Mouse (Mus musculus): ENCODE results near the gene Ski. TPM values are rescaled to one million over a fixed set of nuclear protein-coding genes. Genes with fewer than 3 reads are reported as not detected.
"Not testable (repeated sequence)": the region's sequence is repeated elsewhere in the genome, so short reads cannot be mapped to it uniquely, and the experiment has no call there.

Gene Ski
- polyA plus RNA-seq, 1 experiment from 2014 or later, result 15.8 TPM

- H3K4me1 ChIP-seq (replicated peaks; ENCODE audit: control insufficient read depth, insufficient read depth, low read length), result peaks cover 23% of the 10 kb centered on the region
- H3K36me3 ChIP-seq (ENCODE audit: control insufficient read depth, insufficient read depth, low read length), result no peaks in the 10 kb centered on the region
- H3K27ac ChIP-seq (ENCODE audit: low read length), result peak within 1 kb of the TSS; percentile 98
- peak within 1 kb of the TSS; percentile 55 for H3K4me3 ChIP-seq (ENCODE audit: low read length)
- WGBS, result under 1% methylated on average over 57 of the region's 58 CpGs
- no peaks in the 10 kb centered on the region for H3K27me3 ChIP-seq (ENCODE audit: control insufficient read depth, insufficient read depth, low read depth, low read length)
- no peaks in the 10 kb centered on the region for H3K9me3 ChIP-seq (ENCODE audit: control insufficient read depth, low read length)
- H3K4me2 ChIP-seq (ENCODE audit: low read depth, low read length), result peak within 1 kb of the TSS; percentile 71
- peak within 1 kb of the TSS; percentile 79 for H3K9ac ChIP-seq (ENCODE audit: low read length)
- peak; percentile 93 for ATAC-seq (ENCODE audit: low read depth)
These were observed 27.4 kb upstream of the Ski start, which contains the start of gene Faap20 for GRCm38 (mm10) chr4:155249648-155250351. Faap20 (plus strand) TSS chr4:155249802.

- H3K27me3 ChIP-seq (ENCODE audit: control insufficient read depth, insufficient read depth, low read depth, low read length), result no peaks in the 10 kb centered on the region
- peak; percentile 73 for ATAC-seq (ENCODE audit: low read depth)
- 0% methylated on average over 9 of the region's 9 CpGs for WGBS
- H3K4me2 ChIP-seq (ENCODE audit: low read depth, low read length), result peak overlapping the region; percentile 71
- H3K9ac ChIP-seq (ENCODE audit: low read length), result peak overlapping the region; percentile 79
- H3K36me3 ChIP-seq (ENCODE audit: control insufficient read depth, insufficient read depth, low read length), result no peaks in the 10 kb centered on the region
- peaks cover 23% of the 10 kb centered on the region for H3K4me1 ChIP-seq (replicated peaks; ENCODE audit: control insufficient read depth, insufficient read depth, low read length)
- H3K9me3 ChIP-seq (ENCODE audit: control insufficient read depth, low read length), result no peaks in the 10 kb centered on the region
- peak overlapping the region; percentile 98 for H3K27ac ChIP-seq (ENCODE audit: low read length)
- H3K4me3 ChIP-seq (ENCODE audit: low read length), result peak overlapping the region; percentile 55
These were observed 26.9 kb upstream of the Ski start for GRCm38 (mm10) chr4:155249257-155249647.

- not testable (repeated sequence) for H3K9me3 ChIP-seq (ENCODE audit: control insufficient read depth, low read length); H3K27ac ChIP-seq (ENCODE audit: low read length); H3K36me3 ChIP-seq (ENCODE audit: control insufficient read depth, insufficient read depth, low read length); H3K9ac ChIP-seq (ENCODE audit: low read length); ATAC-seq (ENCODE audit: low read depth); H3K4me3 ChIP-seq (ENCODE audit: low read length); H3K4me2 ChIP-seq (ENCODE audit: low read depth, low read length); H3K27me3 ChIP-seq (ENCODE audit: control insufficient read depth, insufficient read depth, low read depth, low read length)
- WGBS, result 89% methylated on average over 3 of the region's 3 CpGs
- peaks cover 23% of the 10 kb centered on the region for H3K4me1 ChIP-seq (replicated peaks; ENCODE audit: control insufficient read depth, insufficient read depth, low read length)
These were observed 25.7 kb upstream of the Ski start for GRCm38 (mm10) chr4:155248054-155248453.

GRCm38 (mm10) chr4:155246691-155247105 is 24.3 kb upstream of the Ski start:
- 0 out of 2 replicates have a peak overlapping the region, but pooled peaks have one; percentile 5 for H3K9ac ChIP-seq (ENCODE audit: low read length)
- no peak overlapping the region for H3K27ac ChIP-seq (ENCODE audit: low read length)
- no peaks in the 10 kb centered on the region for H3K9me3 ChIP-seq (ENCODE audit: control insufficient read depth, low read length)
- no peak overlapping the region for H3K4me2 ChIP-seq (ENCODE audit: low read depth, low read length)
- no peaks in the 10 kb centered on the region for H3K27me3 ChIP-seq (ENCODE audit: control insufficient read depth, insufficient read depth, low read depth, low read length)
- peaks cover 20% of the 10 kb centered on the region for H3K4me1 ChIP-seq (replicated peaks; ENCODE audit: control insufficient read depth, insufficient read depth, low read length)
- H3K36me3 ChIP-seq (ENCODE audit: control insufficient read depth, insufficient read depth, low read length), result no peaks in the 10 kb centered on the region
- 58% methylated on average over 12 of the region's 12 CpGs for WGBS
- H3K4me3 ChIP-seq (ENCODE audit: low read length), result no peak overlapping the region
- no peak for ATAC-seq (ENCODE audit: low read depth)

GRCm38 (mm10) chr4:155245770-155246492 is 23.5 kb upstream of the Ski start:
- WGBS, result 50% methylated on average over 6 of the region's 6 CpGs
- no peak for ATAC-seq (ENCODE audit: low read depth)
- Histone ChIP-seq H3K4me2 (ENCODE audit: low read depth, low read length) (no peak overlapping the region), H3K4me1 (replicated peaks; ENCODE audit: control insufficient read depth, insufficient read depth, low read length) (peaks cover 19% of the 10 kb centered on the region), H3K9ac (ENCODE audit: low read length) (no peak overlapping the region), H3K9me3 (ENCODE audit: control insufficient read depth, low read length) (no peaks in the 10 kb centered on the region), H3K27me3 (ENCODE audit: control insufficient read depth, insufficient read depth, low read depth, low read length) (no peaks in the 10 kb centered on the region), H3K27ac (ENCODE audit: low read length) (no peak overlapping the region), H3K36me3 (ENCODE audit: control insufficient read depth, insufficient read depth, low read length) (no peaks in the 10 kb centered on the region), H3K4me3 (ENCODE audit: low read length) (no peak overlapping the region)

GRCm38 (mm10) chr4:155243233-155243632 is 20.8 kb upstream of the Ski start:
- no peaks in the 10 kb centered on the region for H3K27me3 ChIP-seq (ENCODE audit: control insufficient read depth, insufficient read depth, low read depth, low read length)
- H3K9ac ChIP-seq (ENCODE audit: low read length), result no peak overlapping the region
- WGBS, result 78% methylated on average over 12 of the region's 12 CpGs
- H3K27ac ChIP-seq (ENCODE audit: low read length), result no peak overlapping the region
- no peaks in the 10 kb centered on the region for H3K36me3 ChIP-seq (ENCODE audit: control insufficient read depth, insufficient read depth, low read length)
- no peak for ATAC-seq (ENCODE audit: low read depth)
- H3K4me2 ChIP-seq (ENCODE audit: low read depth, low read length), result no peak overlapping the region
- no peak overlapping the region for H3K4me3 ChIP-seq (ENCODE audit: low read length)
- H3K4me1 ChIP-seq (replicated peaks; ENCODE audit: control insufficient read depth, insufficient read depth, low read length), result peaks cover 16% of the 10 kb centered on the region
- H3K9me3 ChIP-seq (ENCODE audit: control insufficient read depth, low read length), result no peaks in the 10 kb centered on the region

- no peak overlapping the region for H3K4me3 ChIP-seq (ENCODE audit: low read length)
- no peak overlapping the region for H3K27ac ChIP-seq (ENCODE audit: low read length)
- no peaks in the 10 kb centered on the region for H3K9me3 ChIP-seq (ENCODE audit: control insufficient read depth, low read length)
- H3K9ac ChIP-seq (ENCODE audit: low read length), result no peak overlapping the region
- WGBS, result 90% methylated on average over 5 of the region's 5 CpGs
- H3K36me3 ChIP-seq (ENCODE audit: control insufficient read depth, insufficient read depth, low read length), result no peaks in the 10 kb centered on the region
- H3K4me1 ChIP-seq (replicated peaks; ENCODE audit: control insufficient read depth, insufficient read depth, low read length), result peaks cover 26% of the 10 kb centered on the region
- no peaks in the 10 kb centered on the region for H3K27me3 ChIP-seq (ENCODE audit: control insufficient read depth, insufficient read depth, low read depth, low read length)
- no peak overlapping the region for H3K4me2 ChIP-seq (ENCODE audit: low read depth, low read length)
- ATAC-seq (ENCODE audit: low read depth), result no peak
These were observed 19.9 kb upstream of the Ski start for GRCm38 (mm10) chr4:155242292-155242691.

GRCm38 (mm10) chr4:155241789-155242188 is 19.4 kb upstream of the Ski start:
- H3K9me3 ChIP-seq (ENCODE audit: control insufficient read depth, low read length), result no peaks in the 10 kb centered on the region
- H3K9ac ChIP-seq (ENCODE audit: low read length), result no peak overlapping the region
- H3K4me1 ChIP-seq (replicated peaks; ENCODE audit: control insufficient read depth, insufficient read depth, low read length), result peaks cover 29% of the 10 kb centered on the region
- ATAC-seq (ENCODE audit: low read depth), result no peak
- H3K36me3 ChIP-seq (ENCODE audit: control insufficient read depth, insufficient read depth, low read length), result no peaks in the 10 kb centered on the region
- no peak overlapping the region for H3K4me2 ChIP-seq (ENCODE audit: low read depth, low read length)
- H3K27ac ChIP-seq (ENCODE audit: low read length), result no peak overlapping the region
- no peak overlapping the region for H3K4me3 ChIP-seq (ENCODE audit: low read length)
- 70% methylated on average over 9 of the region's 9 CpGs for WGBS
- H3K27me3 ChIP-seq (ENCODE audit: control insufficient read depth, insufficient read depth, low read depth, low read length), result no peaks in the 10 kb centered on the region

GRCm38 (mm10) chr4:155239494-155239893 is 17.1 kb upstream of the Ski start:
- no peak overlapping the region for H3K9ac ChIP-seq (ENCODE audit: low read length)
- H3K27ac ChIP-seq (ENCODE audit: low read length), result no peak overlapping the region; the same call in 1 of the 2 replicates
- peaks cover 42% of the 10 kb centered on the region for H3K4me1 ChIP-seq (replicated peaks; ENCODE audit: control insufficient read depth, insufficient read depth, low read length)
- H3K27me3 ChIP-seq (ENCODE audit: control insufficient read depth, insufficient read depth, low read depth, low read length), result no peaks in the 10 kb centered on the region
- ATAC-seq (ENCODE audit: low read depth), result no peak
- no peak overlapping the region for H3K4me2 ChIP-seq (ENCODE audit: low read depth, low read length)
- no peaks in the 10 kb centered on the region for H3K36me3 ChIP-seq (ENCODE audit: control insufficient read depth, insufficient read depth, low read length)
- no peak overlapping the region for H3K4me3 ChIP-seq (ENCODE audit: low read length)
- no peaks in the 10 kb centered on the region for H3K9me3 ChIP-seq (ENCODE audit: control insufficient read depth, low read length)
- WGBS, result 59% methylated on average over 6 of the region's 6 CpGs

Measured in lung, embryonic 16.5 days (tissue).